Mouse (Mus musculus) E14TG2a.4 (cell line): Measurements from ENCODE around the gene Gm17087.

Experiments used
- CTCF ChIP-seq: conservative IDR thresholded peaks from 2 replicates; pipeline ENCODE4 v1.5.1; 2014; ENCODE audit warnings: low read length
- POU5F1 ChIP-seq: IDR thresholded peaks from 2 replicates; pipeline ENCODE4 v1.6.1; 2014; ENCODE audit warnings: low read length, borderline replicate concordance

DNA sequence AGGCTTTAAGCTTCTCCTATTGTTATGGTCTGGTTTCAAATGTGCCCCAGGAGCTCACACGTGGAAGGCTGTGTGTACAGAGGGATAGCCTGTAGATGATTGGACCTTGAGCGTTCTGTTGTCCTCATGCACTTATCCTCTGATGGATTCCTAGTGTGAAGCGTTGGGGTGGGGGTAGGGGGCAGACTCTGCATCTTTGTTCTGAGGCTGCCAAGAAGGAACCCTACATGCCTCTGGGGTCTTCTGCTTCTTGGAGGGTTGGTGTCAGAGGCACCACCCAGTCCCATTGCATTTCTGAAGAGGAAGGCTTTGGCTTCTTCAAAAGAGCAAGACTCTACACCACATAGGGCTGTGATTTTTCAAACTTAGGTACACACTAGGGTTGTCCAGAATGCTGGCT lies 13.1 kb downstream of the Gm17087 start:
- TF ChIP-seq CTCF = no peak
- no peak for TF ChIP-seq POU5F1
